32 mouse cellular contexts compared by ENCODE assay signal in the genomic region with DNA sequence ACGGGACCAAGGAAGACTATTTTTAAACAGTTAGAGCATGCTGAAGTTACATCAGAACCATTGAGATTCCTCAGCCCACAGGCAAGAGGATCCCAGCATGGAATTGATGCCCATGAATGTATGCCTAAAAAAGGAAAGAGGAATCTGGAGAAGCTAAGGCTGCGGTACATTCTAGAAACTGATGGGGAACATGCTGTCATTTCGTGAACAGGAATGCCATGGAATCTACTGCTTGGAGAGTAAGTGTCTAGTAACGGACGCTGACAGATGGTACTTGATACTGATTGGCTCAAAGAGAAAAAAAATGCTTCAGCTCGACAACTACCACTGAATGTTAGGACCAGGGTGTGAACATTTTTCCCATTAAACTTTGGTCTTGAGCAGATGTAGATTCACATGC.
"Had no signal": no experiment of that assay in that cellular context is flagged by ENCODE, and none has a peak within 500 bp of the region (broad histone marks: within the 10 kb centered on the region; RNA-seq: fewer than 3 reads in every experiment).

No protein-coding gene starts in this region.

- H3K4me2 ChIP-seq: limb, embryonic 12.5 days; limb, embryonic 13.5 days; limb, embryonic 15.5 days; liver, embryonic 11.5 days; liver, embryonic 12.5 days; liver, embryonic 13.5 days; liver, embryonic 15.5 days; lung, embryonic 14.5 days; lung, embryonic 15.5 days; midbrain, embryonic 11.5 days; midbrain, embryonic 12.5 days; midbrain, embryonic 13.5 days; midbrain, embryonic 15.5 days; neural tube, embryonic 12.5 days had no signal

- H3K4me1 ChIP-seq: limb, embryonic 10.5 days; limb, embryonic 12.5 days; limb, embryonic 13.5 days; limb, embryonic 15.5 days; liver, embryonic 12.5 days; liver, embryonic 13.5 days; liver, embryonic 15.5 days; lung, embryonic 15.5 days; megakaryocyte, embryonic 14.5 days; midbrain, embryonic 10.5 days; midbrain, embryonic 12.5 days; midbrain, embryonic 13.5 days; midbrain, embryonic 15.5 days; neural tube, embryonic 12.5 days had no signal

- H3K27ac ChIP-seq: limb, embryonic 10.5 days; limb, embryonic 12.5 days; limb, embryonic 13.5 days; limb, embryonic 15.5 days; liver, embryonic 12.5 days; liver, embryonic 13.5 days; liver, embryonic 14.5 days; liver, embryonic 15.5 days; lung, embryonic 15.5 days; macrophage; midbrain, embryonic 10.5 days; midbrain, embryonic 12.5 days; midbrain, embryonic 13.5 days; midbrain, embryonic 15.5 days; neural tube, embryonic 12.5 days had no signal

- H3K36me3 ChIP-seq: limb, embryonic 10.5 days; limb, embryonic 12.5 days; limb, embryonic 13.5 days; limb, embryonic 15.5 days; liver, embryonic 12.5 days; liver, embryonic 13.5 days; liver, embryonic 15.5 days; lung, embryonic 15.5 days; midbrain, embryonic 10.5 days; midbrain, embryonic 12.5 days; midbrain, embryonic 13.5 days; midbrain, embryonic 15.5 days; neural tube, embryonic 12.5 days had no signal

- H3K27me3 ChIP-seq: limb, embryonic 12.5 days; limb, embryonic 13.5 days; limb, embryonic 15.5 days; liver, embryonic 12.5 days; liver, embryonic 13.5 days; liver, embryonic 15.5 days; lung, embryonic 15.5 days; megakaryocyte, embryonic 14.5 days; midbrain, embryonic 12.5 days; midbrain, embryonic 13.5 days; midbrain, embryonic 15.5 days; neural tube, embryonic 12.5 days had no signal

- ATAC-seq: liver, embryonic 12.5 days; liver, postnatal 0 days; lung, postnatal 0 days; midbrain, embryonic 13.5 days; midbrain, embryonic 15.5 days; midbrain, embryonic 16.5 days had no signal

- H3K4me3 ChIP-seq: limb, embryonic 10.5 days; limb, embryonic 12.5 days; limb, embryonic 13.5 days; limb, embryonic 15.5 days; liver, embryonic 12.5 days; liver, embryonic 13.5 days; liver, embryonic 15.5 days; lung, embryonic 15.5 days; megakaryocyte, embryonic 14.5 days; midbrain, embryonic 10.5 days; midbrain, embryonic 12.5 days; midbrain, embryonic 13.5 days; midbrain, embryonic 15.5 days; myocyte; neural tube, embryonic 12.5 days had no signal

- DNase-seq: left cerebral cortex, postnatal 4 days; liver; liver, embryonic 13.5 days; liver, postnatal 0 days; lung, adult 18-20 months; lung, adult 2 months; lung, embryonic 14.5 days; lung, postnatal 10 days; lung, postnatal 14 days; lung, postnatal 36 days; lung, postnatal 4 days; midbrain, embryonic 14.5 days had no signal

- H3K9ac ChIP-seq: limb, embryonic 12.5 days; limb, embryonic 13.5 days; limb, embryonic 15.5 days; liver, embryonic 12.5 days; liver, embryonic 13.5 days; liver, embryonic 14.5 days; liver, embryonic 15.5 days; liver, postnatal 0 days; lung, embryonic 14.5 days; lung, embryonic 15.5 days; midbrain, embryonic 12.5 days; midbrain, embryonic 13.5 days; midbrain, embryonic 15.5 days; neural tube, embryonic 12.5 days had no signal

- H3K9me3 ChIP-seq: limb, embryonic 10.5 days; limb, embryonic 12.5 days; limb, embryonic 13.5 days; limb, embryonic 15.5 days; liver, embryonic 15.5 days; lung, embryonic 15.5 days; midbrain, embryonic 10.5 days; midbrain, embryonic 12.5 days; midbrain, embryonic 13.5 days; midbrain, embryonic 15.5 days had no signal
